Mouse (Mus musculus): ENCODE data around the gene P2ry14.

DNA sequence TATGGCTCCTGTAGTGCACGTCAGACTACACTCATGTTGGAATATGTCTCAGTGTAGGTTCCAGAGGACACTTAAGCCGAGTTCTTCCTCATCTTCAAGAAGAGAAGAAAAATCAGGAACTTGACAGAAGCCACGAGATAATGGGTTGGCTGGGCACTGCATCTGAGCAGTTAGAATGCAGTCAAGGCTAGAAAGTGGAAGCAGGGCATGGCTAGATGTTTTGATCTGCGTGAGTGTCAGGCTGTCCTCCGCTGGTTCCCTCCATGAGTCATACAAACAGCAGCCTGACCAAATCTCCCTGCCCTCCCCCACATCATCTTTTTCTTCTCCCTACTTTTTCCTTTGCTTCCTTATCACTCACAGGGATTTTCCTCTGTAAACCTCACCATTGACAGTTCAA is at the start of gene P2ry14:
- no peak for TF ChIP-seq ZNF384 (IDR thresholded peaks at IDR 0.05; ENCODE audit: low read depth, low read length)
- no peak for TF ChIP-seq CHD2 (IDR thresholded peaks at IDR 0.05; ENCODE audit: low read depth, low read length)
